ENCODE assay signal across 26 mouse cellular contexts in the genomic region with DNA sequence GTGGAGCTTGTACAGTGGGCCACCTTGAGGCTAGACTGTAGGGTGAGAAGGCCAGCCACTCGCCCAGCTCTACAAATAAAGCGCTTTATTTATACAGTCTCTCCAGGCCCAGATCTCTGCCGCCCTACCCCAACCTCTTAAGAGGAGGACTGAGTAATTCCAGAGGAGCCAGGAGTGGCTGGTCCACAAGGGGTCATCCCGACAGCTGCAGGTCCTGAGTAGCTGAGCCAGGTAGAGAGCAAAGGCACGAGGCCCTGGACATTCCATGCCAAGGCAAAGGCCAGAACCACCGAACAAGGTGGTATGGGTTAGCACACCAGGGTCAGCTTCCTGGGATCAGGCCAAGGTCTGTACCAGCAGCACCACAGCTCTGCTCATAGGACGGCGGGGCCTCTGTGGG. TPM values are rescaled to one million over a fixed set of nuclear protein-coding genes. Genes with fewer than 3 reads are reported as not detected.
DNase-seq lines count a peak whose midpoint lies in the region; ATAC-seq and TF ChIP-seq lines count a peak whose summit lies in the region.
"Had no signal": no experiment of that assay in that cellular context is flagged by ENCODE, and none has a peak within 500 bp of the region (broad histone marks: within the 10 kb centered on the region; RNA-seq: fewer than 3 reads in every experiment).

No protein-coding gene starts in this region.

- TF ChIP-seq POLR2A in lung, adult 2 months (IDR thresholded peaks at IDR 0.05; ENCODE audit: borderline replicate concordance, extremely low read depth, low read depth, low read length), result no peak

- 0 out of 2 replicates have a peak, but pooled peaks have one; percentile 13 for ATAC-seq in kidney, embryonic 14.5 days (ENCODE audit: low FRiP score, low TSS enrichment)
- ATAC-seq in lung, embryonic 16.5 days (ENCODE audit: low read depth), result peak; percentile 27; the same call in 1 of the 2 replicates
- ATAC-seq: CD4-positive, CD25-positive, alpha-beta regulatory T cell, adult 4 months; forebrain, embryonic 16.5 days; hindbrain, embryonic 16.5 days had no signal

- intact Hi-C loops in gastrocnemius, adult 2 months (cut with DNase I), result no loop called here

- no peaks in the 10 kb centered on the region for H3K36me3 ChIP-seq in kidney, embryonic 14.5 days (ENCODE audit: control insufficient read depth, insufficient read depth, low read length)
- no peaks in the 10 kb centered on the region; the same call in 1 of the 2 replicates for H3K36me3 ChIP-seq in lung, embryonic 16.5 days (ENCODE audit: control insufficient read depth, insufficient read depth, low read length)
- H3K36me3 ChIP-seq in limb, embryonic 10.5 days, result no peaks in the 10 kb centered on the region
- H3K36me3 ChIP-seq: embryonic facial prominence, embryonic 12.5 days; forebrain, embryonic 10.5 days; limb, embryonic 13.5 days had no signal

- no peaks in the 10 kb centered on the region; the same call in 1 of the 2 replicates for H3K27me3 ChIP-seq in kidney, embryonic 14.5 days (ENCODE audit: control insufficient read depth, insufficient read depth, low read length)
- no peaks in the 10 kb centered on the region for H3K27me3 ChIP-seq in lung, embryonic 16.5 days (ENCODE audit: control insufficient read depth, insufficient read depth, low read depth, low read length)
- peaks cover 9% of the 10 kb centered on the region; the same call in 1 of the 2 replicates for H3K27me3 ChIP-seq in limb, embryonic 10.5 days (ENCODE audit: low read depth, poor library complexity, severe bottlenecking)
- H3K27me3 ChIP-seq: embryonic facial prominence, embryonic 12.5 days had no signal

- H3K27ac ChIP-seq in kidney, embryonic 14.5 days (ENCODE audit: low read depth, low read length), result no peak overlapping the region
- H3K27ac ChIP-seq in lung, embryonic 16.5 days (ENCODE audit: low read length), result peak overlapping the region; percentile 56
- no peak overlapping the region for H3K27ac ChIP-seq in limb, embryonic 10.5 days
- no peak overlapping the region for H3K27ac ChIP-seq in gastrocnemius, adult 2 months
- H3K27ac ChIP-seq: embryonic facial prominence, embryonic 12.5 days; forebrain, embryonic 10.5 days; kidney, postnatal 0 days; limb, embryonic 13.5 days; liver, embryonic 14.5 days had no signal

- no peak for DNase-seq in kidney, postnatal 10 days
- peak; percentile 46 for DNase-seq in lung, adult 2 months
- DNase-seq in lung, postnatal 4 days, result peak; percentile 36 to 69
- no peak for DNase-seq in limb, embryonic 10.5 days (ENCODE audit: low spot score)
- DNase-seq in gastrocnemius, adult 2 months, result no peak
- DNase-seq: adrenal gland, postnatal 14 days; cerebellum, adult 11 months; cerebellum, adult 9-10 months; cerebellum, postnatal 36 days; heart, postnatal 14 days; kidney, adult 2 months; midbrain, embryonic 14.5 days; right cerebral cortex, adult 18-20 months; spleen, adult 18-20 months; thymus, adult 18-20 months; thymus, postnatal 4 days had no signal

- no peak overlapping the region for H3K4me3 ChIP-seq in kidney, embryonic 14.5 days (ENCODE audit: low read length)
- H3K4me3 ChIP-seq in lung, adult 2 months (replicated peaks; ENCODE audit: extremely low read depth, low read depth, low read length), result no peak overlapping the region
- no peak overlapping the region for H3K4me3 ChIP-seq in lung, embryonic 16.5 days (ENCODE audit: low read length)
- H3K4me3 ChIP-seq in limb, embryonic 10.5 days, result no peak overlapping the region
- no peak overlapping the region for H3K4me3 ChIP-seq in gastrocnemius, adult 2 months
- H3K4me3 ChIP-seq: embryonic facial prominence, embryonic 12.5 days; forebrain, embryonic 10.5 days; limb, embryonic 13.5 days had no signal

- no peak overlapping the region for H3K4me2 ChIP-seq in kidney, embryonic 14.5 days (replicated peaks; ENCODE audit: low read depth, low read length)
- H3K4me2 ChIP-seq in lung, embryonic 16.5 days (ENCODE audit: low read depth, low read length), result no peak overlapping the region
- H3K4me2 ChIP-seq: embryonic facial prominence, embryonic 12.5 days; limb, embryonic 13.5 days had no signal

- no peak overlapping the region for H3K9ac ChIP-seq in kidney, embryonic 14.5 days (ENCODE audit: low read depth, low read length)
- no peak overlapping the region for H3K9ac ChIP-seq in lung, embryonic 16.5 days (ENCODE audit: low read length)
- H3K9ac ChIP-seq: embryonic facial prominence, embryonic 12.5 days; limb, embryonic 13.5 days; liver, embryonic 14.5 days had no signal

- no peaks in the 10 kb centered on the region for H3K4me1 ChIP-seq in kidney, embryonic 14.5 days (ENCODE audit: control insufficient read depth, insufficient read depth, low read length)
- H3K4me1 ChIP-seq in lung, adult 2 months (ENCODE audit: control insufficient read depth, insufficient read depth, low read length), result peaks cover 15% of the 10 kb centered on the region
- H3K4me1 ChIP-seq in lung, embryonic 16.5 days (replicated peaks; ENCODE audit: control insufficient read depth, insufficient read depth, low read length), result peaks cover 24% of the 10 kb centered on the region
- H3K4me1 ChIP-seq in limb, embryonic 10.5 days, result no peaks in the 10 kb centered on the region
- H3K4me1 ChIP-seq: embryonic facial prominence, embryonic 12.5 days; limb, embryonic 13.5 days had no signal

- H3K9me3 ChIP-seq in kidney, embryonic 14.5 days (ENCODE audit: control insufficient read depth, low read length), result no peaks in the 10 kb centered on the region
- H3K9me3 ChIP-seq in lung, embryonic 16.5 days (ENCODE audit: control insufficient read depth, low read length), result no peaks in the 10 kb centered on the region
- H3K9me3 ChIP-seq in limb, embryonic 10.5 days (replicated peaks), result no peaks in the 10 kb centered on the region
- H3K9me3 ChIP-seq: embryonic facial prominence, embryonic 12.5 days; forebrain, embryonic 10.5 days; limb, embryonic 13.5 days had no signal

- WGBS in kidney, embryonic 14.5 days, result 80% methylated on average over 8 of the region's 8 CpGs
- WGBS in lung, adult 2 months, result 69% methylated on average over 8 of the region's 8 CpGs
- WGBS in lung, embryonic 16.5 days, result 67% methylated on average over 8 of the region's 8 CpGs
- WGBS in limb, embryonic 10.5 days, result 92% methylated on average over 8 of the region's 8 CpGs

- no peak for TF ChIP-seq CTCF in lung, adult 2 months (IDR thresholded peaks at IDR 0.05; ENCODE audit: insufficient read depth, low read length)
- no peak for TF ChIP-seq CTCF in gastrocnemius, adult 2 months (IDR thresholded peaks at IDR 0.05)

RNA-seq across cellular contexts. Expression of gene Ehmt1, which starts 5.9 kb away (rescaled TPM):
- 61.3 and 101 TPM in 2 replicates for polyA plus RNA-seq in kidney, embryonic 14.5 days (2014; fragmentation: Nextera tagmentation; extraction: Ambion mirVana)
- 41.3 and 57.3 TPM in 2 replicates for polyA plus RNA-seq in lung, adult 2 months (2012; rRNA removed)
- 73.6 and 77.3 TPM in 2 replicates for polyA plus RNA-seq in lung, embryonic 16.5 days (2015; fragmentation: Nextera tagmentation; extraction: Ambion mirVana)
- 136 and 152 TPM in 2 replicates for polyA plus RNA-seq in limb, embryonic 10.5 days (2016; fragmentation: Nextera tagmentation; extraction: Ambion mirVana)
- total RNA-seq in gastrocnemius, adult 2 months (2021), result 10 to 100 TPM; 28.3 to 29.0 TPM

RNA-seq across cellular contexts. Expression of gene Arrdc1, which starts 9.8 kb away (rescaled TPM):
- polyA plus RNA-seq in kidney, embryonic 14.5 days (2014; fragmentation: Nextera tagmentation; extraction: Ambion mirVana), result 35.7 and 40.3 TPM in 2 replicates
- polyA plus RNA-seq in lung, adult 2 months (2012; rRNA removed), result 221 and 242 TPM in 2 replicates
- polyA plus RNA-seq in lung, embryonic 16.5 days (2015; fragmentation: Nextera tagmentation; extraction: Ambion mirVana), result 141 and 156 TPM in 2 replicates
- polyA plus RNA-seq in limb, embryonic 10.5 days (2016; fragmentation: Nextera tagmentation; extraction: Ambion mirVana), result 12.9 and 16.5 TPM in 2 replicates
- 1 to 10 TPM; 1.9 to 2.8 TPM for total RNA-seq in gastrocnemius, adult 2 months (2021)

RNA-seq across cellular contexts. Expression of gene Zmynd19, which starts 24.3 kb away (rescaled TPM):
- polyA plus RNA-seq in kidney, embryonic 14.5 days (2014; fragmentation: Nextera tagmentation; extraction: Ambion mirVana), result 15.2 and 28.5 TPM in 2 replicates
- 3.7 and 5.5 TPM in 2 replicates for polyA plus RNA-seq in lung, adult 2 months (2012; rRNA removed)
- polyA plus RNA-seq in lung, embryonic 16.5 days (2015; fragmentation: Nextera tagmentation; extraction: Ambion mirVana), result 2.1 and 4.2 TPM in 2 replicates
- 24.6 and 27.6 TPM in 2 replicates for polyA plus RNA-seq in limb, embryonic 10.5 days (2016; fragmentation: Nextera tagmentation; extraction: Ambion mirVana)
- total RNA-seq in gastrocnemius, adult 2 months (2021), result 10 to 100 TPM; 20.6 to 21.2 TPM

RNA-seq across cellular contexts. Expression of gene Dph7, which starts 36.9 kb away (rescaled TPM):
- polyA plus RNA-seq in kidney, embryonic 14.5 days (2014; fragmentation: Nextera tagmentation; extraction: Ambion mirVana), result 26.4 and 30.2 TPM in 2 replicates
- polyA plus RNA-seq in lung, adult 2 months (2012; rRNA removed), result 12.8 and 17.6 TPM in 2 replicates
- polyA plus RNA-seq in lung, embryonic 16.5 days (2015; fragmentation: Nextera tagmentation; extraction: Ambion mirVana), result 22.3 TPM in 2 replicates
- polyA plus RNA-seq in limb, embryonic 10.5 days (2016; fragmentation: Nextera tagmentation; extraction: Ambion mirVana), result 36.6 and 36.9 TPM in 2 replicates
- total RNA-seq in gastrocnemius, adult 2 months (2021), result 1 to 10 TPM; 3.4 to 3.8 TPM

RNA-seq across cellular contexts. Expression of gene Mrpl41, which starts 49.6 kb away (rescaled TPM):
- polyA plus RNA-seq in kidney, embryonic 14.5 days (2014; fragmentation: Nextera tagmentation; extraction: Ambion mirVana), result 132 and 152 TPM in 2 replicates
- 17.8 and 23.4 TPM in 2 replicates for polyA plus RNA-seq in lung, adult 2 months (2012; rRNA removed)
- 97.7 and 102 TPM in 2 replicates for polyA plus RNA-seq in lung, embryonic 16.5 days (2015; fragmentation: Nextera tagmentation; extraction: Ambion mirVana)
- polyA plus RNA-seq in limb, embryonic 10.5 days (2016; fragmentation: Nextera tagmentation; extraction: Ambion mirVana), result 119 and 124 TPM in 2 replicates
- total RNA-seq in gastrocnemius, adult 2 months (2021), result 10 to 100 TPM; 28.9 to 43.8 TPM

Comparison
In these comparisons a context has a peak if more than half of its experiments do, and no peak if none do; other contexts are left out.
1. DNase-seq: peak in lung, adult 2 months (single experiment) and lung, postnatal 4 days (2 of 2); none in kidney, postnatal 10 days (single experiment), limb, embryonic 10.5 days (single experiment) and gastrocnemius, adult 2 months (single experiment).